Mouse (Mus musculus): Measurements from ENCODE around the gene Gm49387.
A peak's percentile ranks its signal among the peaks of the same experiment; 100 is the strongest.

The Gm49387 gene

GRCm38 (mm10) chr14:31640346-31640889 is at the start of gene Gm49387:
Gm49387 (minus strand) TSS chr14:31640878.
- no peak for DNase-seq (ENCODE audit: inconsistent ontology term)

DNA sequence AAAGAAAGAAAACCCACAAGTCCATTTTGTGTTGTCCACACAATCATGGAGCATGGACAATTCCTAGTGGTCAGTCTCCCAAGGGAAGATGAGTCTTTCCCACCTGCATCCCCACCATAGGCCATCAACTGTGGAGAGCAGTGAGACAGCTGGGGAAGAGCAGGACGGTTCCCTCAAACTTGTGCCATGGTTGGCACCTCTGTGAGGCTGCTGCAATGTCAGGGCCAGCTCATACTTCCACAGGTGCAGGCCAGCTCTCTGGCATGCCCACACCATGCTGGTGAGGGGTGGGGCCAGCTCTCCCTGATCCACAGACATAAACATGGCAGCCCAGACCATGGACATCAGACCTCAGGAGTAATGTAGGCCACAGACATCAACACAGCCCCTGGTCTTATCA is 45.6 kb upstream of the Gm49387 start:
- DNase-seq (ENCODE audit: inconsistent ontology term): no peak

DNA sequence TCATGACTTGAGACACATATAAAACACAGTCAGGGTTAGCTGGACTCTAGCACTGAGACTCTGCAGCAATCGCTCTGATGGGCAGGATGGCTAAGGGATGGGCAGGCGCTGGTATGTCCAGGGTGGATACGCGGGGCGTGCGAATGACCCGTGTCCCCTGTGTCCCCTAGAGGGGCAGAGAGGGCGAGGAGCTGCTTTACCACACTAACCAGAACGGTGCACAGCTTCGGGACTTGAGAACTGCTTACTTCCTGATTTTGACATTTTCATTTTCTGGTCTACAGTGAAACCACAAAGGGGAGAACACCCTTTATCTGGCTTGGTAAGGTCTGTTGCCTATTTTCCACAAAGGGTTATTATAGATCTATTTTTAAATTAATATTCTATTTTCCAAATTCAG is 45.0 kb upstream of the Gm49387 start:
- DNase-seq (ENCODE audit: inconsistent ontology term): no peak

GRCm38 (mm10) chr14:31684343-31685040 is 43.8 kb upstream of the Gm49387 start:
- no peak for DNase-seq (ENCODE audit: inconsistent ontology term)

DNA sequence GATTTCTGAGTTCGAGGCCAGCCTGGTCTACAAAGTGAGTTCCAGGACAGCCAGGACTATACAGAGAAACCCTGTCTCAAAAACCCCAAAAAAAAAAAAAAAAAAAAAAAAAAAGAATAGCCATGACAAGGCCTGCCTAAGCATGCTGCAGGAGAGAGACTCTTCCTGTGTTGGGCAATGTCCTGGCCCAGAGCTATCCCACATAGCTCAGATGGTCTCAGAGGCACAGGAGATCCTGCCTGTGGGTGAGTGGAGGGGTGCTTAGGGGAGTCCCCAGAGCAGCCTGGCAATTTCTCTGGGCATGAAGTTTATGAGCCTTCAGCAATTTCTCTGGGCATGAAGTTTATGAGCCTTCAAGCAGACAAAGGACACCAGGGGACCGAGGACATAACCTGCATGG is 42.9 kb upstream of the Gm49387 start:
- no peak for DNase-seq (ENCODE audit: inconsistent ontology term)

DNA sequence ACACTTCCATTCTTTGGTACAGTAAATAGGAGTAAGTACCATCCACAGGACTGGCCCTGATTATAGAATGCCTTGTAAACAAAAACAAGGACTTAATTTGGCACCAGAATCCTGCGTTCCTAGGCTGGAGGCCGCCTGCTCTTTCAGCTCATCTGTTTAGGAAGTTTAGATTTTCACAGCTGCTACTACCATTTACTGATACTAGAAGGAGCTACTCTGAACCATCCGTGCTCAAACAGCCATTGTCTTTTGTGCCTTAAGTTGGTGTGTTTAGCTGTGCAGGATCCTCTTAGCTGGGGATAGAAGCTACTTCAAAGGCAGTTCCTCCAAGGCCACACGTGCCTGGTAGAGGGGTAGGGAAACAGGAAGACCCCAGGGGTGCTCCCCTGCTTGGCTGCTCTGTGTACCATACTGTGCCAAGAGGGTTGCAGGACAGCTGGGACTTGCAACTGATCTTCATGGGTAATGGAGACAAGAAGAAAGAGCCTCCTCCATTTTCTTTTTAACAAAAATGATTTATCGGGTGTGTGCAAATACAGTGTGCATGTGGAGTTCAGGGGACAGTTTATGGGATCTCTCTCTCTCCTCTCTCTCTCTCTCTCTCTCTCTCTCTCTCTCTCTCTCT is 41.4 kb upstream of the Gm49387 start:
- DNase-seq (ENCODE audit: inconsistent ontology term): no peak

GRCm38 (mm10) chr14:31681291-31681690 is 40.6 kb upstream of the Gm49387 start:
- DNase-seq (ENCODE audit: inconsistent ontology term): no peak

DNA sequence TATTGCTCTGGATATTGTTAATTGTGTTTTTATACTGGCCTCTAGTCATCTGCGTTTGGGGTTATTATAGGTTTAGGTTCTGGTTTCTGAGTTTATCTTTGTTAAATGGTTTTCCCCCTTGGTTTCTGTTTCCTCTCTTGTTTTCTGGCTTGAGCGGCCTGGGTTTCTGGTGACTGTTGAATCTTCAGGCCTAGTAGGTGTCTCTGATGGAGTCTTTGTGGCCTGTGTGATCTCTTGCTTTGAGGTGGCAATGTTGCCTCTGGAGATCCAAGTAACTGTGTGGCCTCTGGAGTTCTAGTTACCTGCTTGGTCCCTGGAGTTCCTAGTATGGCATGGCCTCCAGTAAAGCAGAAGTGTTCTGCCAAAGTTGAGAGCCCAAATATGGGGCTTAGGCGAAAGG is 40.0 kb upstream of the Gm49387 start:
- DNase-seq (ENCODE audit: inconsistent ontology term): no peak

- DNase-seq (ENCODE audit: inconsistent ontology term): no peak
Observed at GRCm38 (mm10) chr14:31671635-31672320, 31.1 kb upstream of the Gm49387 start.

DNA sequence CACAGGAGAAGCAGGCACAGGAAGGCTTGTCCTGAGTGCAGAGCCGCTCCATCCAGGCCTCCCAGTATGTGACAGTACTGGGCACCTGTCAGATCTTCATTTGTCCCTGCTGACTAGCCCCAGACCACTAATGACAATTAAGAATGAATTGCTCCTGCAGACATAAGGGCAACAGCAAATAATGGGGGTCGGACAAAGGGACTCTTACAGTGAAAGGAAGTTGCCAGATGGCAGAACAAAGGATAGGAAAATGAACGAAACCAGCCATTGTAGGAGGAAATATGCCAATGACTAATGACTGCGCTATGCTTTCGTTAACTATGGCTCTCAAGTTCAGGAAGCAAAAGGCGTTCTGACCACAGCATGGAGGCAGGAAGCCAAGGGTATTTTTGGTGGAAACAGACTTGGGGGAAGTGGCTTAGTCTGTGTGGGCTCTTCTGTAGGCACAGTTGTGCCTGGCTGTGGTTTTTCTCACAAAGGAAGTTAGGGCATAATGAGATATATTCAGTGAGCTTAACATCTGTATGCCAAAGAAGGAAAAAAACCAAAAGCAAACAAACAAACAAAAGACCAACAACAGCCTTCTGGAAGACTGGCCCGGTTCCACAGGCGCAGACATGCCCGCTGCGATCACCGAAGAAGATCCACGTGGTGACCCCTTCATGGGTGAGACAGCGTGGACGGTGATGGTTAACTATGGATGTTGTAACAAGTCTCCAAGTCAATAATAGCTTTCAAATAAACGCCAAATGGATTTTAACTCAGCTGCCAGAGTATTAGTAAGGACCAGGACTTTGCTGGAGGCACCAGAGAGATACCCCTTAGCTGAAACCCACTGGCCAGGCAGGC is 29.2 kb upstream of the Gm49387 start:
- DNase-seq (ENCODE audit: inconsistent ontology term): peak; percentile 99

DNA sequence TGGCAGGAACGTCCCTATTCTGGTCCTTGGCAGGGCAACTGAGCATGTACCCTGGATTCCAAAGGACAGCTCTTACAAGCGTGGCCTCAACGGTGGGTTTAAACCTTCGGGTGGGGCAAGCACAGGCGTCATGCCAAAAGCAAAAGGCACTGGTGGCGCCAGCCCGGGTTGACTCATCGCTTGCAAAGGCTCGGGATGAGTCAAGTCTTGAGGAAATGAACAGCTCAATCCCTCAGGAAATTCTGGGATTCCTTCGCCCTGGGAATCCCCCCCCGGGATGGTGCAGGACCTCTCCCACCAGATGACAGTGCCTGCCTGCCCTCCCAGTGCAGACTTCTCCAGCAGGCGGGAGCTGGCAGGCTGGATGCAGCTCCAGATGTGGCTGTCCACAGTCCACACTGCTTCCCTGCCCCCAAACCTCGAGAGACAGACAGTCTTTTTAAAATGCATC is 28.5 kb upstream of the Gm49387 start:
- DNase-seq (ENCODE audit: inconsistent ontology term): peak; percentile 96

DNA sequence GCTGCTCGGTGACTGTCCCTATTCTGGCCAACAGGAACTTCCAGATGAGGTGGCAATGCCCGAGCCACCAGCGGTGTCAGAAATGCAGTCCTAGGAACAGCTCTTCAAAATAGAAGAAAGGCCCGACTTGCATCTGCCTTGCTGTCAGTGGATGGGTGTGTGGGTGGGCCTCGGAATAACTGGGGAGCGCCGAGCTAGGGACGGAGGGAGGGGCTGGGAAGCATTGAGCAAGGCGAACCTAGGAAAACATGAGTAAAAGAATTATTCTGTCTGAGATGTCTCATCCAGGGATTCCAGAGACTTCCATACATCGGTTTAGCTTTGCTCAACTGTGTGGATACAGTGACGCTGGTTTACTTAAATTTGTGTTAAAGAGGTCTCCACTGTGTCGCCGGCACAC is 27.6 kb upstream of the Gm49387 start:
- DNase-seq (ENCODE audit: inconsistent ontology term): peak; percentile 51

GRCm38 (mm10) chr14:31667741-31668140 is 27.1 kb upstream of the Gm49387 start:
- no peak for DNase-seq (ENCODE audit: inconsistent ontology term)

DNA sequence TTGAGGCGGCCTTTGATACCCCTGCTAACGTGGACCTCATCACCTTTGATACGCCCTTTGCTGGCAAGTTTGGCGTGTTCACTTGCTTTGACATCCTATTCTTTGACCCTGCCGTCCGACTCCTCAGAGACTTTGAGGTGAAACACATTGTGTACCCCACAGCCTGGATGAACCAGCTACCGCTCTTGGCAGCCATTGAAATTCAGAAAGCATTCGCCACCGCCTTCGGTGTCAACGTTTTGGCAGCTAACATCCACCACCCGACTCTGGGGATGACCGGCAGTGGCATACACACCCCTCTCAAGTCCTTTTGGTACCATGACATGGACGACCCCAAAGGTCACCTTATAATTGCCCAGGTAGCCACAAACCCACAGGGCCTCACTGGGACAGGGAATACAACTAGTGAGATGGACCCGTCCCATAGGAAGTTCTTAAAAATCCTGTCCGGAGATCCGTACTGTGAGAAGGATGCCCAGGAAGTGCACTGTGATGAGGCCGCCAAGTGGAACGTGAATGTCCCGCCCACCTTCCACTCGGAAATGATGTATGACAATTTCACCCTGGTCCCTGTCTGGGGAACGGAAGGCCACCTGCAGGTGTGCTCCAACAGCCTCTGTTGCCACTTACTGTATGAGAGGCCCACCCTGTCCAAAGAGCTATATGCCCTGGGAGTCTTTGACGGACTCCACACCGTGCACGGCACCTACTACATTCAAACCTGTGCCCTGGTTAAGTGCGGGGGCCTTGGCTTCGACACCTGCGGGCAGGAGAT is 26.4 kb upstream of the Gm49387 start:
- DNase-seq (ENCODE audit: inconsistent ontology term): no peak

- no peak for DNase-seq (ENCODE audit: inconsistent ontology term)
Observed at GRCm38 (mm10) chr14:31665566-31665940, 24.9 kb upstream of the Gm49387 start.

DNA sequence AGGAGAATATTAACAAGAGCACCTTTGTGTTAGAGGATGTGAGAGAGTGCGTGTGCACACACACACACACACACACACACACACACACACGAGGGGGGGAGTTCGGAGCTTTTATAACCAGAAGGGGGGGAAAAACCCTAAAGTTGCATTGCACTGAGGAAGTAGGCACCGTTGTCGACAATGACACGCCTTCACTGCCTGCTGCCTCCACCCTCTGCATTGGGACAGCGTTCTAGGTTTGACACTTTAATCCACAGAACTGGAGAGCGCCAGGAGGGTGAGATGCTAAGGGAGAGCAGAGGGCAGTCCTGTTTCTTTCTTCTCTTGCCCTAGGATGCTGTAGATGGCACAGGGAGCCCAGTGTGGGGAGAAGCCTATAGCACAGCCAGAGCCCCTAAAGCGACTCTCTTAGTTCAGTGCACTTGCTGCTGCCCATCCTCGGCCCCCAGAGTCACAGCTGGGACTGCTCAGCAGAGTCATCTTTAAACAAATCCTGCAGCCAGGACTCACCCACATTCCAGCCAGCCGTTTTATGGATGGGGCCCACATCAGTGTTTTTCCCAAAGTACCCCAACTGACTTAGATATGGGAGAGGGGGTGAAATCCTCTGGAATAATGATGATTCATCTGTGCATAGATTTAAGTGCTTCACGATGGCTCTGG is 24.4 kb upstream of the Gm49387 start:
- DNase-seq (ENCODE audit: inconsistent ontology term): no peak

GRCm38 (mm10) chr14:31664100-31664902 is 23.6 kb upstream of the Gm49387 start:
- DNase-seq (ENCODE audit: inconsistent ontology term): peak; percentile 42

GRCm38 (mm10) chr14:31663376-31664099 is 22.9 kb upstream of the Gm49387 start:
- DNase-seq (ENCODE audit: inconsistent ontology term): no peak
